Mouse (Mus musculus) gastrocnemius, postnatal 25 days (tissue): ENCODE results near the gene Srsf2. TPM values are rescaled to one million over a fixed set of nuclear protein-coding genes. Genes with fewer than 3 reads are reported as not detected.
A peak's percentile ranks its signal among the peaks of the same experiment; 100 is the strongest.
"Not testable (repeated sequence)": the region's sequence is repeated elsewhere in the genome, so short reads cannot be mapped to it uniquely, and the experiment has no call there.

Experiments
- DNase-seq: peaks from one replicate; pipeline ENCODE4 v3.0.0; 2022
- total RNA-seq, 2 experiments: library from RNA; stranded (reverse); gene quantifications; 1 replicate in 1 of 2; 2 replicates in 1 of 2; pipeline ENCODE4 v1.2.3; 2021

Srsf2 gene
- total RNA-seq, 2 experiments from 2014 or later, result 61.7 to 65.2 TPM

- DNase-seq, result peak; percentile 83
Observed at GRCm38 (mm10) chr11:116827534-116828165, 25.2 kb downstream of the Srsf2 start, which contains the start of gene Mxra7. Gene Mxra7 (minus strand): TSS chr11:116828046.

GRCm38 (mm10) chr11:116826550-116827504 is 26.1 kb downstream of the Srsf2 start:
- no peak for DNase-seq

GRCm38 (mm10) chr11:116825230-116825629 is 27.7 kb downstream of the Srsf2 start:
- DNase-seq, result peak; percentile 53

GRCm38 (mm10) chr11:116823885-116824284 is 29.0 kb downstream of the Srsf2 start:
- DNase-seq, result not testable (repeated sequence)

- DNase-seq, result no peak
Observed at GRCm38 (mm10) chr11:116823255-116823654, 29.6 kb downstream of the Srsf2 start.

- DNase-seq, result no peak
Observed at GRCm38 (mm10) chr11:116822626-116823025, 30.3 kb downstream of the Srsf2 start.

- no peak for DNase-seq
Observed at GRCm38 (mm10) chr11:116822215-116822614, 30.7 kb downstream of the Srsf2 start.

GRCm38 (mm10) chr11:116821057-116821940 is 31.6 kb downstream of the Srsf2 start:
- no peak for DNase-seq

- DNase-seq, result peak; percentile 55
Observed at GRCm38 (mm10) chr11:116819932-116820593, 32.8 kb downstream of the Srsf2 start.

GRCm38 (mm10) chr11:116818722-116819121 is 34.2 kb downstream of the Srsf2 start:
- no peak for DNase-seq

GRCm38 (mm10) chr11:116817567-116817966 is 35.3 kb downstream of the Srsf2 start:
- DNase-seq, result no peak

- peak; percentile 79 for DNase-seq
Observed at GRCm38 (mm10) chr11:116816769-116817168, 36.1 kb downstream of the Srsf2 start.

GRCm38 (mm10) chr11:116814884-116815415 is 37.9 kb downstream of the Srsf2 start:
- DNase-seq, result peak; percentile 47

- peak; percentile 85 for DNase-seq
Observed at GRCm38 (mm10) chr11:116814076-116814883, 38.6 kb downstream of the Srsf2 start.

GRCm38 (mm10) chr11:116813610-116814009 is 39.3 kb downstream of the Srsf2 start:
- no peak for DNase-seq

GRCm38 (mm10) chr11:116812793-116813529 is 39.9 kb downstream of the Srsf2 start:
- peak; percentile 58 for DNase-seq

- peak; percentile 56 for DNase-seq
Observed at GRCm38 (mm10) chr11:116810983-116811901, 41.7 kb downstream of the Srsf2 start.

GRCm38 (mm10) chr11:116810528-116810927 is 42.4 kb downstream of the Srsf2 start:
- no peak for DNase-seq
